Mouse (Mus musculus): ENCODE measurements around the gene L1td1. TPM values are rescaled to one million over a fixed set of nuclear protein-coding genes. Genes with fewer than 3 reads are reported as not detected.

L1td1 gene
- total and polyA plus RNA-seq, 2 experiments from 2014 or later: 0.11 TPM; not detected in 1

DNA sequence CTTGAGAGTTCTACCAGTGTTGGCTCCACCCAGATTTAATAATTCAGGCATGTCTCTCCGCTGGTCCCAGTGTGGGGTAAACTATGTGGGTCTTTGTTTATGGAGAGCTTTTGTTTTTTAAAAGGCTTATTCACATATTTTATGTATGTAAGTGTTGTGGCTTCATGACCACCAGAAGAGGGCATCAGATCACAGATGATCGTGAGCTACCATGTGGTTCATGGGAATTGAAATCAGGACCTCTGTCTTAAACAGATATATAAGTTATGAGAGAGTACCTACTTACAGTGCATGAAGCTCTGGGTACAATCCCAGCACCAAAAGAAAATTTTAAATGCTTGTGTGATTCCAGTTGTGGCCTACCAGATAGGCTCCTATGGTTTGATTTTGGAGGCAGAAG is 13.2 kb downstream of the L1td1 start:
- H3K9me3 ChIP-seq (replicated peaks; ENCODE audit: control insufficient read depth, low read length): no peaks in the 10 kb centered on the region
- no peak overlapping the region for H3K4me3 ChIP-seq (ENCODE audit: low read depth, low read length)
- no peaks in the 10 kb centered on the region for H3K36me3 ChIP-seq (replicated peaks; ENCODE audit: control insufficient read depth, insufficient read depth, low read length)
- no peaks in the 10 kb centered on the region for H3K27me3 ChIP-seq (ENCODE audit: control insufficient read depth, insufficient read depth, low read length)
- TF ChIP-seq EP300 (IDR thresholded peaks at IDR 0.05; ENCODE audit: low read depth) (no peak), CTCF (IDR thresholded peaks at IDR 0.05; ENCODE audit: low read depth) (peak; percentile 67)
- 37% methylated on average over 2 of the region's 2 CpGs for WGBS
- ATAC-seq (ENCODE audit: insufficient read depth, low read depth): no peak
- no peak overlapping the region for H3K27ac ChIP-seq (ENCODE audit: low read depth)
- DNase-seq (ENCODE audit: low spot score): peak; percentile 55
- H3K9ac ChIP-seq (replicated peaks; ENCODE audit: low read depth, low read length): no peak overlapping the region
- H3K4me2 ChIP-seq (ENCODE audit: low read depth, low read length): no peak overlapping the region
- no peaks in the 10 kb centered on the region for H3K4me1 ChIP-seq (ENCODE audit: control insufficient read depth, insufficient read depth)

- Histone ChIP-seq H3K27me3 (ENCODE audit: control insufficient read depth, insufficient read depth, low read length) (no peaks in the 10 kb centered on the region), H3K4me1 (ENCODE audit: control insufficient read depth, insufficient read depth) (no peaks in the 10 kb centered on the region), H3K4me3 (ENCODE audit: low read depth, low read length) (no peak overlapping the region), H3K9ac (replicated peaks; ENCODE audit: low read depth, low read length) (no peak overlapping the region), H3K9me3 (replicated peaks; ENCODE audit: control insufficient read depth, low read length) (no peaks in the 10 kb centered on the region), H3K4me2 (ENCODE audit: low read depth, low read length) (no peak overlapping the region), H3K36me3 (replicated peaks; ENCODE audit: control insufficient read depth, insufficient read depth, low read length) (no peaks in the 10 kb centered on the region), H3K27ac (ENCODE audit: low read depth) (no peak overlapping the region)
- WGBS: 50% methylated on average over 3 of the region's 3 CpGs
- DNase-seq (ENCODE audit: low spot score) (no peak), ATAC-seq (ENCODE audit: insufficient read depth, low read depth) (no peak)
- TF ChIP-seq EP300 (IDR thresholded peaks at IDR 0.05; ENCODE audit: low read depth) (no peak), CTCF (IDR thresholded peaks at IDR 0.05; ENCODE audit: low read depth) (no peak)
Observed at GRCm38 (mm10) chr4:98743209-98743905, 16.8 kb downstream of the L1td1 start.

DNA sequence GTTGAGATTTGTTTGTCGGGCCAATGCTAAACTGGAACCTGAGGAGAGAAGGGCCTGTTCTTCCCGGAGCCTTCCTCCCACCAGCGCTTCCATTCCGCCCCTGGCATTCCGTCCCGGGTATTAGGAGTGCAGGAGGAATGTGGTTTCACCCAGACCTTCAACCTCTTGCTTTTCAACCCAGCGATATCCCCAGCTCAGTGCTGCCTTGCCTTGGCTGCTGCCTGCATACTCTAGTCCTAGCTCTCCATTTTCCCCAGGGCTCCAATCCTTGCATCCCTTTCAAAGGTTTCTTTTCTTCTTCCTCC is 17.3 kb downstream of the L1td1 start:
- Histone ChIP-seq H3K27me3 (ENCODE audit: control insufficient read depth, insufficient read depth, low read length) (no peaks in the 10 kb centered on the region), H3K27ac (ENCODE audit: low read depth) (no peak overlapping the region), H3K9ac (replicated peaks; ENCODE audit: low read depth, low read length) (no peak overlapping the region), H3K36me3 (replicated peaks; ENCODE audit: control insufficient read depth, insufficient read depth, low read length) (no peaks in the 10 kb centered on the region), H3K4me1 (ENCODE audit: control insufficient read depth, insufficient read depth) (no peaks in the 10 kb centered on the region), H3K9me3 (replicated peaks; ENCODE audit: control insufficient read depth, low read length) (no peaks in the 10 kb centered on the region), H3K4me3 (ENCODE audit: low read depth, low read length) (no peak overlapping the region), H3K4me2 (ENCODE audit: low read depth, low read length) (no peak overlapping the region)
- TF ChIP-seq EP300 (IDR thresholded peaks at IDR 0.05; ENCODE audit: low read depth): no peak
- TF ChIP-seq CTCF (IDR thresholded peaks at IDR 0.05; ENCODE audit: low read depth): no peak
- ATAC-seq (ENCODE audit: insufficient read depth, low read depth) (no peak; the same call in 1 of the 2 replicates), DNase-seq (ENCODE audit: low spot score) (no peak)
- 23% methylated on average over 7 of the region's 7 CpGs for WGBS

DNA sequence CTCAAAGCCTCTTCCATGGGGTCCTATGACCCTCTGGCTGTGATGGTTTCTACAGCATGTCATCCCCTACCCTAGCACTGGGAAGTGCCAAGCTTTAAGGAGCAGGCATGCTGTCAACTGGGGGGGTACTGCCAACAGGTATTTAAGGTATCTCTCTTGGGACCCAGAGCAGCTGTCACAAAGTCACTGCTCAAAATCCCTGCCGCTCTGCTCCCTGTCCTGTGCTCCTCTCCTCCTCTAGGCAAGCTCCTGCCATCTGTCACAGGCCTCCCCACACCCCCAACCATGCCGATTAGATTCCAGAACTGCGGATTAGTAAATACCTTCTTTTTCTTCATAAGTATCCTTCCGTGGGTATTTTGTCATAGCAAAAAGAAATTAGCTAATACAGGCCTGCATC is 27.9 kb downstream of the L1td1 start:
- Histone ChIP-seq H3K27me3 (ENCODE audit: control insufficient read depth, insufficient read depth, low read length) (no peaks in the 10 kb centered on the region), H3K27ac (ENCODE audit: low read depth) (no peak overlapping the region), H3K9ac (replicated peaks; ENCODE audit: low read depth, low read length) (no peak overlapping the region), H3K4me3 (ENCODE audit: low read depth, low read length) (no peak overlapping the region), H3K9me3 (replicated peaks; ENCODE audit: control insufficient read depth, low read length) (no peaks in the 10 kb centered on the region), H3K36me3 (replicated peaks; ENCODE audit: control insufficient read depth, insufficient read depth, low read length) (no peaks in the 10 kb centered on the region), H3K4me2 (ENCODE audit: low read depth, low read length) (no peak overlapping the region), H3K4me1 (ENCODE audit: control insufficient read depth, insufficient read depth) (no peaks in the 10 kb centered on the region)
- DNase-seq (ENCODE audit: low spot score): no peak
- no peak for ATAC-seq (ENCODE audit: insufficient read depth, low read depth)
- 84% methylated on average over 4 of the region's 4 CpGs for WGBS
- TF ChIP-seq CTCF (IDR thresholded peaks at IDR 0.05; ENCODE audit: low read depth): no peak
- no peak for TF ChIP-seq EP300 (IDR thresholded peaks at IDR 0.05; ENCODE audit: low read depth)

DNA sequence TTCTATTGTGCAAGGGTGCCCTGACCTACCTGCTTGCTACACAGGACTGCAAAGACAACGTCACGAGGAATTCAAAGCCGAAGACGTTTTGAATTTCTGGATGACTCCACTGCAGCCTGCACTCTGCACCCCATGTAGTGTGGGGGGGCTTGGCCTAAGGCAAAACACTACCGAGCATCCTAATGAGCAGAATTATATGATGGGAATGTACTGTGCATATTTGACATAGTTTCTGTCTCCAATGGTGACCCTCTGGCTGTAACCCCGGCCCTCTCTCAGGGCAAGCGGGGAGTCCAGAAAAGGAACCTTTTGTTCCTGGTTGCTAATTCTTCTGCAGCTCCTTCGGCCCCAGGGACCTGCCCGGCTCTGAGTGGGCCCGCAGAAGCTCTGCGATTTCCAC is 29.6 kb downstream of the L1td1 start:
- 63% methylated on average over 11 of the region's 11 CpGs for WGBS
- Histone ChIP-seq H3K9ac (replicated peaks; ENCODE audit: low read depth, low read length) (no peak overlapping the region), H3K27ac (ENCODE audit: low read depth) (no peak overlapping the region), H3K27me3 (ENCODE audit: control insufficient read depth, insufficient read depth, low read length) (no peaks in the 10 kb centered on the region), H3K4me3 (ENCODE audit: low read depth, low read length) (no peak overlapping the region), H3K4me2 (ENCODE audit: low read depth, low read length) (no peak overlapping the region), H3K36me3 (replicated peaks; ENCODE audit: control insufficient read depth, insufficient read depth, low read length) (no peaks in the 10 kb centered on the region), H3K4me1 (ENCODE audit: control insufficient read depth, insufficient read depth) (no peaks in the 10 kb centered on the region), H3K9me3 (replicated peaks; ENCODE audit: control insufficient read depth, low read length) (no peaks in the 10 kb centered on the region)
- no peak for DNase-seq (ENCODE audit: low spot score)
- TF ChIP-seq CTCF (IDR thresholded peaks at IDR 0.05; ENCODE audit: low read depth) (no peak), EP300 (IDR thresholded peaks at IDR 0.05; ENCODE audit: low read depth) (no peak)
- no peak for ATAC-seq (ENCODE audit: insufficient read depth, low read depth)
